Mouse (Mus musculus) lung, adult 18-20 months (tissue): ENCODE results near the gene Gm43518.
A peak's percentile ranks its signal among the peaks of the same experiment; 100 is the strongest.

ENCODE experiments used
- DNase-seq, 2 experiments: peaks; one replicate each; pipeline ENCODE4 v3.0.0; 2022; ENCODE audit warnings: mixed read lengths in 2 of 2

Gm43518 gene

GRCm38 (mm10) chr5:123927118-123927517, at the start of gene Gm43518:
Gene Gm43518 (plus strand): TSS chr5:123927418.
- DNase-seq = no peak

DNA sequence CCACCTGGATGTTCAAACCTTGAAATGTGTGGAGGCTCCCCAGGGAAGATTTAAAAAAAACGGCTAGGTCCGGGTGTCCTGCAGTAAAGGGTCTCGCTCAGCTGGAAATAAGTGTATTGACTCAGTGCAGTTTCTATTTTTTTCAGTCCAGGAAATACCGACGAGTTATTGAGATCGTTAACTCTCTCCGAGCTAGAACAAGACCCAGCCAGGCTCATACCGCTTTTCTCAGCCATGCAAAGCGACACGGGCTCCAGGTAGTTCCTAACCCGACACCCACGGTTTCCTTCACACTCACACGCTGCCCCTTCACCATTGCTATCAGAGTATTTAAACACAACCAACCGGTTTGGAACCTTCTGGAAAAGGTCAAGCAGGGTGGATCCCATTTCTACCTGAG, 49.2 kb upstream of the Gm43518 start:
- no peak for DNase-seq

GRCm38 (mm10) chr5:123879928-123880327, 47.3 kb upstream of the Gm43518 start, which contains the start of gene Hcar1:
Gene Hcar1 (minus strand): TSS chr5:123880020.
- peak; percentile 19 to 22 for DNase-seq

DNA sequence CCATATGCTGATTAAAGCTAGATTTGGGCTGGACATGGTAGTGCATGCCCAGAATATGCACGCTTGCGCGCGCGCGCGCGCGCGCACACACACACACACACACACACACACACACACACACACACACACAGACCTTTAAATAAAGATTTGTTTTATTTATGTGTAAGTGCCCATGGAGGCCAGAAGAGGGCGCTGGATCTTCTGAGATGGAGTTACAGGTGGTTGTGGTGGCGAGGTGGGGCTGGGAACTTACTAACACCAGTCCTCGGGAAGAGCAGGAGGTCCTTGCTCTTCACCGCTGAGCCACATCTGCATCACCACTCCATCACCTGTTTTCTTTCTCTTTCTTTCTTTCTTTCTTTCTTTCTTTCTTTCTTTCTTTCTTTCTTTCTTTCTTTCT, 46.4 kb upstream of the Gm43518 start:
- no peak for DNase-seq

DNA sequence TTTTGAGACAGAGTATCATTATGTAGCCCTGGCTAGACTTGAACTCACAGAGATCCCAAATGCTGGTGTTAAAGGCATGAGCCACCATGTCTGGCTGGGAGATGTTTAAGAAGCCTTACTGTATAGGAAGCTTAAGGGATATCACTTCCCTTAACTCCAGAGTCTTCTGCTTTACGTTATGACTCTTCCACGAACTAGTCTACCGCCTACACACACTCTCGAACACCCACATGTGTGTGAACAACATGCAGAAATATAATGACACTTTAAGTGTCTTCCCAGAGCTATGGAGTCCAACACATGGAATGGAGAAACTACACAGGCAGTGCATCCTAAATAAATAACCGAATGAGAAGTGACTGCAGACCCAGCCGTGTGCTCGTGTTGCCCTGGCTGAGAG, 43.3 kb upstream of the Gm43518 start:
- no peak for DNase-seq

DNA sequence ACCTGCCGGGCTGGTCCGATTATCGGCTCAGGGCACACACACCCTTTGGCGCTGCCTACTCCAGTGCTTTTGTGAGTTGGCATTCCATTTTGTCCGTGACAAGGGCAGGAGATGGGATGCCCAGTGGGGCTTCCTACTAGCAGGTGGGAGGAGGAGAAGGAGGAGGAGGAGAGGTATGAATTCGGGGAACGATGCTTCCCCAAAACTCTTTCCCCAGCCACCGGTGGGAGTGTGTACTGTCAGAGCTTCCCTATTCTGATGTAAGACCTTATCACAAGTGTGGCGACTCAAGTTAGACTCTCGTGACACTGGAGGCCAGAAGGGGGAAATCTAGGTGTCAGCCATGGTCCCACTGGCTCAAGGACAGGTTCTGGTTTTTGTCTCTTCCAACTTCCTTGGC, 42.9 kb upstream of the Gm43518 start:
- DNase-seq = no peak

- no peak for DNase-seq
Observed at GRCm38 (mm10) chr5:123886365-123886764, 40.9 kb upstream of the Gm43518 start.

GRCm38 (mm10) chr5:123890312-123890711, 36.9 kb upstream of the Gm43518 start:
- DNase-seq = no peak

DNA sequence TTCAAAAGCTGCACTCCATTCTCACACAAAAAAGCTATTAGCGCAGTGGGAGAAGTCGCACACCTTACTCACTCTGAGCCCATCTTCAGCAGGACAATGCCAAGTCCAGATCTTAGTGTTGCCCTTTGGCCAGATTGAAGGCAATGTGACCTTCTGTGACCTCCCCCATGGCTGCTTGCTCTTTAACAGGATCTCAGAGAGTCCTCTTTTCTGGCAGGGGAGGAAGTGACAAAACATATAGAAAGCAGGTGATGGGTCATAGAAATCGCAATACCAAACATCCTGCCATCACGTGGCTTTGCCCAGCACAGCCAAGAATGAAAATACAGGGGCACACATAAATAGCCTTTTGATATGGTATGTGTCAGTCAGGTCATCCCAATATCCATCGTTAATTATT, 36.2 kb upstream of the Gm43518 start:
- DNase-seq = no peak

DNA sequence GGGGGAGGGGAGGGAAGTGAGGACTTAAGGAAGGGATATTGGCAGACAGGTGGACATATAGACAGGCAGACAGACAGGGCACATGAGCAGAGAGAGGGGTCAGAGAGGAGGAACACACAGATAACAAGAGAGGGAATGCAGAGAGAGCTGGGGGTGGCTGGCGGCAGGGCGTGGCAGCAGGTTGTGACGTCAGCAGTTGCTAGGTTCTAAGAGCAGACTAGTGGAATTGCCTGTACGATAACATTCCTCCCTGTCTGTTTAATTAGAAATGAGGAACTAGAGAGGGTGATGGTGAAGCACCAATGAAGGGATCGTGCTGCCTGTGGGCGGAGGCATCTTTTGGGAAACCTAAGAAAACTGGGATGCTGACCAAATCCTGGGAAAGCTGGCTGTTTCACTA, 35.5 kb upstream of the Gm43518 start:
- no peak for DNase-seq

- no peak for DNase-seq
Observed at GRCm38 (mm10) chr5:123893520-123893919, 33.7 kb upstream of the Gm43518 start.

GRCm38 (mm10) chr5:123896395-123896794, 30.8 kb upstream of the Gm43518 start:
- no peak for DNase-seq

DNA sequence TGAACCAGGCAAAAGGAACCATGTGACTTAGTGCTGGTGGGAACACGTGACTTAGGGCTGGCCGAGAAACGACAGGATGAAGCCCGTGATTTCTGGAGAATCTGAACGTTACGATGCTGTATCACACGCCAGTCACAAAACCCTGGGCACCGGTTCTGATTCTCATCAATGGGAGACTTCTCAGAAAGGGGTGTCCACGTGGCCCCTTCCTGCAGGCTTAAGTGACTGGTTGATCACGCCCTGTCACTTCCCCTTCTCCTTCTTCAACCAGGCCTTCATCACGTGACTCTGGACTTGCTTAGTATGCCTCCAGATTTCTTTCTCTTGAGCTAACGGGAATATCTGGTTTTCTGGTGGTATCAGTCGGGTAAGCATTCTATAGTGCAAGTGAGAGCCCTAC, 29.9 kb upstream of the Gm43518 start:
- peak; percentile 17 to 24 for DNase-seq

DNA sequence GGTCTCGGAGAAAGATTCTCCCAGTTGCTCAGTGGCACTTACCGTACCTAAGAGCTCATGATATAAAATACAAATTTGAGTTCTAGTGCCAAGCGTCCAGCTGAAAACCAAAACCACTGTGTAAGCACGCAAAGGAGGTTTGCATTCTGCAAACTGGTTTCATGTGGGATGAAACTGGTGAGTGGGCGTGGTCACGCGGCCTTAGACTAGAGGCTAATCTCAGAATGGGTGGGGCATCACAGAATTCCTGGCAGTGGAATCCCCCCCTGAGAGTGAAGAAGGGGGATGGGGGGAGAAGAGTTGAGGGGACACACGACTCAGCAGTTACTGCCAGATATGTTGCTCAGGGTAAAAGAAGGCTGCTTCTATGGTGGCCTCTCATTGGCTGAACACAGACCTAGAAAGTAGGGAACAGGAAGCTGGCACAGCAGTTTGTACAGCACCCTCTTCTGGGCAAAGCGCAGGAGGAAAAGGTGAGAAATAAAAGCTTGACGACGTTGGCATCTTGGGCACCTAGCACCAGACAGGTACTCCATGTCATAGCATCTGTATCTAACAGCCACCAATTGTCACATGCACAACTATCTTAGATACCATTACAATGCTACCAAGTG, 23.1 kb upstream of the Gm43518 start:
- peak; percentile 33 to 48 for DNase-seq

DNA sequence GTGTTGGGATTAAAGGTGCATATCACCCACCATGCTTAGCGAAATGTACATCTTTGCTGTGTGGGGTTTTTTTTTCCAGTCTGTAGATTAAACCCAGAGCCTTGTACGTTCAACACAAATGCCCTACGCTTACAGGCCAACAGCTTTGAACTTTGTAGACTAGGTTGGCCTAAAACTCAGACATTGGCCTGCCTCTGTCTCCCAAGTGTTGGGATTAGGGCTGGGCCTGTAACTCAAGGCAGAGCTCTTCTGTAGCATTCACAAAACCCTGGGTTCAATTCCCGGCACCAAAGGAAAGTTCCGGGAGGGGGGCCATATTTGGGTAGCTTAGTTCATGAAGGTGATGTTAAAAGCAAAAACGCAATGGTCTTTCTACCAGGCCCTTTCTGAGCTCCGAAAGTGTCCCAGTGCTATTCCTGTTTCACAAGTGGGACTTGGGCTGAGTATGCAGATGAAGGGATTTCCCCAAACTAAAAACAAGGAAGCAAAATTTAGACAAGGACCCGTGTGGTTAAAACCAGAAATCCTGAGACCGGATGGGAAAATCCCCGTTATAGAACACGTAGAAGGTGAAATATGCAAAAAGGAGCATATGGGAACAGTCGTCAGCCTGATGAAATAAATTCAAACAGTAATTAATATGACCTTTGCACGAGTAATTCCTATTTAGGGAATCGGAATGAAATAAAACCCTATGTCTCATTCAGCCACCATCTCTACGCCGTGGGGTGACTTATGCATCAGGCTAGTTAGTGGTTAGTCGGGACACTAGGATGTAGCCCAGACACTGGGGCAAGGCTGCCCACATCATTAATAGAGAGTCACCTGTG, 20.9 kb upstream of the Gm43518 start:
- peak in 1 of 2 experiments; percentile 7 for DNase-seq

- DNase-seq = peak; percentile 98 to 99
Observed at GRCm38 (mm10) chr5:123906976-123907630, 20.1 kb upstream of the Gm43518 start, which contains the start of gene Denr. Gene Denr (plus strand): TSS chr5:123907175.

DNA sequence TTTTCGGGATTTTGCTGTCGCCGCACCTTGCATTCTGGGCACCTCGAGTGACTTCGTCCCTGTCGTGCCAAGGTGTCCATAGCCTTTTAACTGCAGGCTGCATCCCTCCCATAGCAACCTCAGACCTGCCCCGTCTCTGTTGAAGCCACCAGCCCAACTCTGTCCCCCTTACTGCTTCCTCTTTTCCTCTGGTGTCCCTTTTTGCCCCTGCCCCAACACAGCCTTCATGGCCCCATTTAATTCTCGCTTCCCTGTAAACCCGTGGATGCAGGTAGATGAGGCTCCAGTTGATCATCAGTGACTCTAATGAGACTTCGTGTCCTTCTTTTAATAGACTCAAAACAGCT, 19.6 kb upstream of the Gm43518 start:
- no peak for DNase-seq

DNA sequence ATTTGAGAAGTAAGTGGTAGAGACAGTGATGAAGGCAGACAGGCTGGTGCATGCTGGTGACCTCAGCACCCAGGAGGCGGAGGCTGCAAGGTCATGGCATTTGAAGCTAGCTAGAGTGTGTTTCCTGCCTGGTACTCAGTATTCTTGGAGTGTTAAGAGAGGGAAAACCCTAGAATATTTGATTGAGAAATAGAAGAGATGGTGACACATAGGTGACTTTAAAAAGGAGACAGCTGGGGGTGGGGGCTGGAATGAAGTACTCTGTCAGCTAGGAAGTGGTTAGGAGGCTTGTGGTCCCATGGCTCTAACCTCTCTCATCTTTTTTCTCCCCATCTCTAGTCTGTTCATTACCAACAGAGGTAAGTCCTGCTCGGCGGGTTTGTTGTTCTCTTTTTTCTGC, 12.4 kb upstream of the Gm43518 start:
- DNase-seq = no peak

DNA sequence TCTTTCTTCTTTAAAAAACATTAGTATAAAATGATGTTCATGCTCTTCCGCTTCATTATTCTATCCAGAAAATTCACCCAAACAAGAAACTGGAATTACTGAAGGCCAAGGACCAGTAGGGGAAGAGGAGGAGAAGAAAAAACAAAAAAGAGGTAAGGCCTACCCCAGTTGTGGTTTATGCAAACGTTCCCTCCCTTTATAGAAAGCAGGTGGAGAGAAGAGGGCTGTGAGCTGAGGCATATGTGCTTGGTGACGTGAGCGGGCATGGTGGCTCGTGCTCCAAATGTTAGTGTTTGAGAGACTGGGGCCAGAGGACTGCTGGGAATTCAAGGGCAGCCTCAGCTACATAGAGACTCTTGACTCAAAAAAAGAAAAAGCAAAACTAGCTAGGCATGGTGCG, 5.1 kb upstream of the Gm43518 start:
- DNase-seq = no peak

DNA sequence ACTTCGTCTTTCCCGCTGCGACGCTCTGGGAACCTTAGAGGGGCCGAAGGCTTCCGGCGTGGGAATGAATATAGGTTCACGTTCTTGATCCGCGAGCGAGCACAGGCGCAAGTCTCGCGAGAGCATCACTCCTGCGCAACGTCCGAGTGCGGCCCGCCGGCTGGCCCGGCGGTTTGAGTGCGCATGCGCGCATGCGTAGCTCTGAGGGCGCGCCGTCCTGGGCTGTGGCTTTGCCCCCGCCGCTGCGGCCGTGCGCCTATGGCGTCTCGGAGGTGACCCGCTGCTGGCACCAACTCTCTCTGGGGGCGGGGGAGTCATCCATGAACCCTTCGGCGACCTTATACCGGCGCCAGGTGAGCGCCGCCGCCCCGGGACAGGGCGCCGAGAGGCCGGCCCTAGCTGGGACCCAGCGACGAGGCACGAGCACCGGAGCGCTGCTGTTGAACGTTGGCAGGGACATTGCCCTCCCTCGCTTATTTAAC, 3.3 kb downstream of the Gm43518 start, which contains the start of gene Ccdc62:
TSS of gene Ccdc62 (plus strand) at position 172 of the 482 bp plus-strand sequence.
- peak; percentile 92 to 95 for DNase-seq

GRCm38 (mm10) chr5:123931131-123931530, 3.9 kb downstream of the Gm43518 start:
- DNase-seq = no peak

DNA sequence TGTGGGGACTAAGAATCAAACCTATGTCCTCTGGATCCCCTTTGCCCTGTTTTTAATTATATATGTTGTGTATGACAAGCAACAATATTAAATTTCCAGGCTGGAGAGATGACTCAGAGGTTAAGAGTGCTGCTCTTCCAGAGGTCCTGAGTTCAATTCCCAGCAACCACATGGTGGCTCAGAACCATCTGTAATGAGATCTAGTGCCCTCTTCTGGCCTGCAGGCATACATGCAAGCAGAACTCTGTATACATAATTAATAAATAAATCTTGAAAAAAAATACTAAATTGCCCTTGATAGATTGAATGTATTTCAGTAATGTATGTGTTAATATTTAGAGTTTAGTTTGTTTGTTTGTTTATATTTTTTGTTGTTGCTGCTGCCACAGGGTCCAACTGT, 5.7 kb downstream of the Gm43518 start:
- DNase-seq = no peak

- DNase-seq = no peak
Observed at GRCm38 (mm10) chr5:123933556-123933955, 6.3 kb downstream of the Gm43518 start.
